Mouse (Mus musculus) CH12.LX (cell line): Measurements from ENCODE around the gene Rev3l. TPM values are rescaled to one million over a fixed set of nuclear protein-coding genes. Genes with fewer than 3 reads are reported as not detected.
A peak's percentile ranks its signal among the peaks of the same experiment; 100 is the strongest.

Source experiments
- DNase-seq: peaks from one replicate; pipeline ENCODE4 v3.0.0-alpha.2; 2013; ENCODE audit errors: extremely low read depth
- H3K27ac ChIP-seq: 2 replicates; pipeline ENCODE4 v1.5.1; 2012; ENCODE audit warnings: low read depth, mild to moderate bottlenecking, control low read depth, moderate library complexity; ENCODE audit not compliant: insufficient read depth
- H3K27me3 ChIP-seq: replicated peaks from 2 replicates; pipeline ENCODE3; 2012; ENCODE audit warnings: inconsistent platforms
- H3K36me3 ChIP-seq, 2 experiments: replicated peaks in 1 of 2; 2 replicates each; pipeline versions ENCODE3 to v1.6.1; 2012; ENCODE audit warnings: inconsistent platforms in 1 of 2, low read length in 1 of 2, mild to moderate bottlenecking in 1 of 2, mixed read lengths in 1 of 2, moderate library complexity in 1 of 2; ENCODE audit not compliant: control insufficient read depth in 1 of 2, insufficient read depth in 1 of 2
- H3K4me1 ChIP-seq, 2 experiments: 2 replicates each; pipeline ENCODE4 v1.6.1; 2012; ENCODE audit warnings: inconsistent platforms in 1 of 2, moderate library complexity in 1 of 2; ENCODE audit not compliant: insufficient read depth in 2 of 2, control insufficient read depth in 1 of 2
- H3K4me2 ChIP-seq: 2 replicates; pipeline ENCODE4 v1.6.1; 2012; ENCODE audit warnings: low read depth, mild to moderate bottlenecking, control low read depth; ENCODE audit not compliant: poor library complexity, insufficient read depth, severe bottlenecking
- H3K4me3 ChIP-seq, 3 experiments: fragments of 150-350 bp in 1 of 3; sonication (generic) in 1 of 3; replicated peaks in 1 of 3; 2 replicates each; pipeline versions ENCODE3 to v1.5.1; 2011 to 2012; ENCODE audit warnings: low read depth in 2 of 3, low read length in 2 of 3, mild to moderate bottlenecking in 2 of 3, moderate library complexity in 2 of 3, control low read depth in 1 of 3, improper control_type of control experiment in 1 of 3, inconsistent platforms in 1 of 3, mixed read lengths in 1 of 3; ENCODE audit not compliant: poor library complexity in 1 of 3
- H3K79me2 ChIP-seq: replicated peaks from 2 replicates; pipeline ENCODE4 v1.6.1; 2012; ENCODE audit warnings: mild to moderate bottlenecking, moderate library complexity; ENCODE audit not compliant: control insufficient read depth, poor library complexity, insufficient read depth, severe bottlenecking; ENCODE audit errors: extremely low read depth
- H3K9ac ChIP-seq: 2 replicates; pipeline ENCODE4 v1.6.1; 2012; ENCODE audit warnings: low read depth, mild to moderate bottlenecking, control low read depth, moderate library complexity; ENCODE audit not compliant: insufficient read depth
- H3K9me3 ChIP-seq: replicated peaks from 2 replicates; pipeline ENCODE3; 2012; ENCODE audit warnings: low read length, inconsistent platforms, mixed read lengths
- CHD1 ChIP-seq: IDR thresholded peaks from 2 replicates; pipeline ENCODE4 v1.6.1; 2012; ENCODE audit warnings: low read depth, low read length, improper control_type of control experiment, inconsistent platforms
- IRF4 ChIP-seq: IDR thresholded peaks from 2 replicates; pipeline ENCODE4 v1.6.1; 2014; ENCODE audit warnings: low read depth, mild to moderate bottlenecking, inconsistent platforms, low read length, improper control_type of control experiment
- JUN ChIP-seq: IDR thresholded peaks from 2 replicates; pipeline ENCODE4 v1.6.1; 2011; ENCODE audit warnings: low read depth, mild to moderate bottlenecking, low read length, improper control_type of control experiment, moderate library complexity; ENCODE audit not compliant: insufficient read depth
- MAFK ChIP-seq: IDR thresholded peaks from 2 replicates; pipeline ENCODE4 v1.6.1; 2011; ENCODE audit warnings: low read length, improper control_type of control experiment; ENCODE audit not compliant: insufficient replicate concordance
- MEF2A ChIP-seq: IDR thresholded peaks from 2 replicates; pipeline ENCODE4 v1.6.1; 2014; ENCODE audit warnings: low read depth, mild to moderate bottlenecking, inconsistent platforms, low read length, improper control_type of control experiment, borderline replicate concordance
- NELFE ChIP-seq: IDR thresholded peaks from 2 replicates; pipeline ENCODE4 v1.6.1; 2011; ENCODE audit warnings: low read depth, low read length, improper control_type of control experiment
- PAX5 ChIP-seq: IDR thresholded peaks from 2 replicates; pipeline ENCODE4 v1.6.1; 2012; ENCODE audit warnings: low read length, inconsistent platforms, mixed read lengths
- RCOR1 ChIP-seq: conservative IDR thresholded peaks from 2 replicates; pipeline ENCODE4 v1.6.1; 2012; ENCODE audit warnings: low read depth, mild to moderate bottlenecking, inconsistent platforms, low read length, improper control_type of control experiment
- ZNF384 ChIP-seq: IDR thresholded peaks from 2 replicates; pipeline ENCODE4 v1.6.1; 2012; ENCODE audit warnings: low read depth, low read length, improper control_type of control experiment, inconsistent platforms
- dilution Hi-C: fragments of 300-500 bp; cut with MboI; formaldehyde crosslinking; loops from 2 replicates; pipeline ENCODE4 v1.14.3; 2020; ENCODE audit warnings: low sequenced_read_pairs; ENCODE audit not compliant: extremely low pct_unique_long_range_greater_than_20kb, extremely low pct_ligation_motif_present
- in situ Hi-C: fragments of 300-500 bp; cut with MboI; formaldehyde crosslinking; loops from 3 replicates; pipeline ENCODE4 v1.14.3; 2019; ENCODE audit warnings: low sequenced_read_pairs, low pct_ligation_motif_present, low pct_unique_long_range_greater_than_20kb, mixed read lengths
- polyA plus RNA-seq: library from polyadenylated mRNA; unstranded; fragments of >175 nt; gene quantifications from 2 replicates; pipeline ENCODE4 v1.2.1, GENCODE M21; 2012; ENCODE audit warnings: low read depth; ENCODE audit not compliant: insufficient read length
- total RNA-seq, 2 experiments: library from RNA; depleted of rRNA; stranded (reverse); fragments of 300-350 nt in 1 of 2; fragments of >200 nt in 1 of 2; gene quantifications; 2 replicates each; pipeline ENCODE4 v1.2.3; 2012 to 2014

Rev3l gene
- total and polyA plus RNA-seq, 3 experiments, result 11.0 to 18.0 (median 13.9) TPM

- Histone ChIP-seq H3K4me2 (peak overlapping the region; percentile 99; the same call in 1 of the 2 replicates), H3K4me3 (no peak overlapping the region), H3K27ac (peak overlapping the region; percentile 66), H3K79me2 (no peaks in the 10 kb centered on the region), H3K9me3 (no peaks in the 10 kb centered on the region), H3K4me1 (peaks cover 5 to 48% of the 10 kb centered on the region in 2 experiments), H3K36me3 (no peaks in the 10 kb centered on the region), H3K27me3 (no peaks in the 10 kb centered on the region), H3K9ac (no peak overlapping the region)
- DNase-seq, result no peak
- dilution Hi-C loops, result no loop called here
- in situ Hi-C loops, result no loop called here
- TF ChIP-seq ZNF384, result peak; percentile 62; the same call in 1 of the 2 replicates
- TF ChIP-seq PAX5, result no peak
Measured at GRCm38 (mm10) chr10:39692152-39692551, 39.8 kb upstream of the Rev3l start.

DNA sequence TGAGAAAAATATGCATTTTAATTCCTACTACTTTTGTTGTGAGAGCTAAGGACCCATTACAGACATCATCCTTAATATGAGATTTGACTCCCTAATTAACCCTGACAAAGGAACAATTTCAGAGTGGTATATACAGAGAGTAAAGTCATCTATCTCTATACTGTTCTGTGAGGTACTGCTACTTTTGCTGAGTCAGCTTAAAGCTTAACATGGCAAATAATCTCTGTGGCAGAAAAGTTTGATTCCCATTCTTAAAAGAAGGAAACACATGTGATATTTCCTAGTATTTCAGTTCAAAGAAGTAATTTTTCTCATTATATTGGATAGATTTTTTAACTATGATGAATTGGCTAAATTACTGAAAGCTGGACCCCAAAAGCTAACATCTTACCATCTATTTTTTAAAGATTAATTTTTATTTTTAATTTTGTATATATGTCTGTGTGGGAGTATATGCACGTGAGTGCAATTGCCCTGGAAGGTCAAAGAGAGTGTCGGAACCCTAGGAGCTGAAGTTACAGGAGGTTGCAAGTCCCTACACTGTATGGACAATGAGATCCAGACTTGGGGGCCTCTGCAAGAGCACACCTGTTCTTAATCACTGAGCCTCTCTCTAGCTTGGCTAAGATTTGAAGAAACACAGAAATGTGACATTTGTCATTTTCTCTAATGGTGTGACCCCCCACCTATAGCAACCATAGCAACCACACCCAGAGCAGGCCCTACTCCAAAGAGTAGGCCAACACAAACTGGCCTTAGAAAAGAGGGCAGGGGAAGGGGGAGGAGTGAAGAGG, 24.0 kb upstream of the Rev3l start:
- Histone ChIP-seq H3K4me2 (no peak overlapping the region), H3K4me3 (no peak overlapping the region), H3K36me3 (peaks cover 0 to 3% of the 10 kb centered on the region in 2 experiments), H3K9me3 (no peaks in the 10 kb centered on the region), H3K9ac (no peak overlapping the region), H3K27ac (no peak overlapping the region), H3K4me1 (no peaks in the 10 kb centered on the region), H3K79me2 (no peaks in the 10 kb centered on the region), H3K27me3 (no peaks in the 10 kb centered on the region)
- in situ Hi-C loops, result no loop called here
- peak; percentile 98 for TF ChIP-seq MAFK
- no peak for TF ChIP-seq RCOR1
- TF ChIP-seq MEF2A, result no peak
- no peak for TF ChIP-seq JUN
- no peak for TF ChIP-seq NELFE
- TF ChIP-seq CHD1, result no peak
- dilution Hi-C loops, result no loop called here
- DNase-seq, result no peak

DNA sequence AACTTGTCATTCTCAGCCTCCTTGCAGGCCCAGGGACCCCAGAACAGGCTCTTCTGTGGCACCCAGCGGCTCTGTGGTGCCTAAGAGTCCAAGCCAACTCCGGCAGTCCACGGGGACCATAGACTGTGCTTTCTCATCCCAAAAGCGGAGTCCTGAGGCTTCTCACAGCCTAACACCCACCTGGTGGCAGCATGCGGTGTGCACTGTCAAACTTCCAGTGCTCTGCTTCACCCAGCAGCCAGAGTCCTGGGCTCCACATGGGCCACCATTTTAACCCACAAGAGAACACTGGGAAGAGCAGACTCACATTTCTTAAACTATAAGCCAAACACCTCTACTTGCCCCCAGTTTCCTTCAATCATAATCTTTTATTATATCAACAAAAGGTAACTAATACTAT, 15.0 kb upstream of the Rev3l start:
- no peaks in the 10 kb centered on the region for H3K27me3 ChIP-seq
- H3K79me2 ChIP-seq, result no peaks in the 10 kb centered on the region
- no peak for TF ChIP-seq IRF4
- no peak overlapping the region for H3K4me3 ChIP-seq
- H3K36me3 ChIP-seq, result peaks cover 0 to 1% of the 10 kb centered on the region in 2 experiments
- in situ Hi-C loops, result no loop called here
- dilution Hi-C loops, result no loop called here
- no peaks in the 10 kb centered on the region for H3K4me1 ChIP-seq
- H3K27ac ChIP-seq, result no peak overlapping the region
- no peak for DNase-seq
- no peak overlapping the region for H3K4me2 ChIP-seq
- H3K9ac ChIP-seq, result no peak overlapping the region
- H3K9me3 ChIP-seq, result no peaks in the 10 kb centered on the region
